Mouse (Mus musculus): ENCODE results near the gene Rfc2. TPM values are rescaled to one million over a fixed set of nuclear protein-coding genes. Genes with fewer than 3 reads are reported as not detected.

Gene Rfc2
- polyA plus RNA-seq, 1 experiment from 2014 or later, result 192 TPM

DNA sequence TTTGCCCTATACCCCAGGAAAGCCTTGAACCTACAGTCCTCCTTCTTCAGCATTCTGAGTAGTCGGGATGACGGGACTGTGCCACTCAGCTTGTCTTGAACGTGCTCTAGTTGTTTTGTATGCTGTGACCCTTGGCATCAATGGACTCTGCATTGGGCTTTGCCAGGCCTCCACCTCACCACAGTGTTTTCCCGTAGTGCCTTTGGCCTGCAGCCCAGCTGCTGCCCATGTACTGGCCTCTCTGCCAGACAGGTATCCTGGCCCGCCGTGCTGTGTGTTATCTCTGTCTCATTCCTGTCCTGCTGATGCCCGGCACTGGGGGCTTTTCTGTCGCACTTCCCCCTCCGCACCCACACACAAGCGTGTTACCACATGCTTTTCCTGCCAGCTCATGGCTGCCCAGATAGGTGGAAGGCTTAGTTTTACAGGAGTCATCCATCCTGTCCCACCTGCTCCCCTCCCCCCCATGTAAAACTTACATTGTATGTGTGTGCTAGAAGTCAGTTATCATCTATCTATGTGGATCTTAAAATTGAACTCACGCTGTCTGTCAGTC is 10.9 kb downstream of the Rfc2 start:
- H3K27ac ChIP-seq (ENCODE audit: low read depth, low read length), result no peak overlapping the region
- H3K36me3 ChIP-seq (ENCODE audit: control insufficient read depth, insufficient read depth, low read length), result peaks cover 18% of the 10 kb centered on the region
- no peaks in the 10 kb centered on the region for H3K9me3 ChIP-seq (ENCODE audit: control insufficient read depth, low read length)
- H3K4me3 ChIP-seq (ENCODE audit: low read length), result no peak overlapping the region
- WGBS, result 92% methylated on average over 11 of the region's 11 CpGs
- no peaks in the 10 kb centered on the region for H3K27me3 ChIP-seq (replicated peaks; ENCODE audit: control insufficient read depth, insufficient read depth, low read length)
- H3K4me2 ChIP-seq (ENCODE audit: low read length), result no peak overlapping the region
- ATAC-seq, result no peak
- H3K4me1 ChIP-seq (ENCODE audit: control insufficient read depth, insufficient read depth, low read depth, low read length), result no peaks in the 10 kb centered on the region
- no peak overlapping the region for H3K9ac ChIP-seq (ENCODE audit: low read depth, low read length)

DNA sequence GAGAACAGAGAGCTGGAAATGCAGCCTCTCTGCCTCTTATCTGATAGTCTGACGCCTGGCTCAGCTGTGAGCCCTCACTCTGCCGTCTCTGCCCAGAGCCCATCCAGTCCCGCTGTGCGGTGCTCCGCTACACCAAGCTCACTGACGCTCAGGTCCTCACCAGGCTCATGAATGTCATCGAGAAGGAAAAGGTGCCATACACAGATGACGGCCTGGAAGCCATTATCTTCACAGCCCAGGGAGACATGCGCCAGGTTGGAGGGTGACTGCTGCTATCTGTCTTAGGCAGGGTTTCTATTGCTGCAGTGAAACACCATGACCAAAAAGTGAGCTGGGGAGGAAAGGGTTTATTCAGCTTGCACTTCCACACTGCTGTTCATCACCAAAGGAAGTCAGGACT is 11.9 kb downstream of the Rfc2 start:
- 92% methylated on average over 9 of the region's 9 CpGs for WGBS
- ATAC-seq, result no peak
- no peaks in the 10 kb centered on the region for H3K27me3 ChIP-seq (replicated peaks; ENCODE audit: control insufficient read depth, insufficient read depth, low read length)
- H3K4me2 ChIP-seq (ENCODE audit: low read length), result no peak overlapping the region
- no peak overlapping the region for H3K4me3 ChIP-seq (ENCODE audit: low read length)
- no peaks in the 10 kb centered on the region for H3K4me1 ChIP-seq (ENCODE audit: control insufficient read depth, insufficient read depth, low read depth, low read length)
- no peak overlapping the region for H3K9ac ChIP-seq (ENCODE audit: low read depth, low read length)
- no peaks in the 10 kb centered on the region for H3K9me3 ChIP-seq (ENCODE audit: control insufficient read depth, low read length)
- peaks cover 21% of the 10 kb centered on the region for H3K36me3 ChIP-seq (ENCODE audit: control insufficient read depth, insufficient read depth, low read length)
- H3K27ac ChIP-seq (ENCODE audit: low read depth, low read length), result no peak overlapping the region

DNA sequence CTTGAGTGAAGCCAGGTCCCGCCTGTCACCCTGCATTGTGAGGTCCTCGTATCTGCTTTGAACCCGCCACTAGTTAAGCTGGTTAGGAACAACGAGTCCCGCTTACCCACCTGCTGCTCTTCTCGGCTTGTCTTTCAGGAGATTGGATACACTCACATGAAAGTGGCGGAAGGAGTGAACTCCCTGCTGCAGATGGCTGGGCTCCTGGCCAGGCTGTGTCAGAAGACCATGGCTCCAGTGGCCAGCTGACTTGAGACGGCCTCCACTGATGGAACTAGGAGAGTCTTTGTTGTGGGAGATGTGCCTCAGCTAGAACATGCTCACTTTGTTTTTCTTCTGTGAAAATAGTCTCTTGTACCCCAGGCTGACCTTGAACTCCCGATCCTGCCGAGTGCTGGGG is 16.5 kb downstream of the Rfc2 start:
- no peaks in the 10 kb centered on the region for H3K4me1 ChIP-seq (ENCODE audit: control insufficient read depth, insufficient read depth, low read depth, low read length)
- H3K27me3 ChIP-seq (replicated peaks; ENCODE audit: control insufficient read depth, insufficient read depth, low read length), result no peaks in the 10 kb centered on the region
- H3K9ac ChIP-seq (ENCODE audit: low read depth, low read length), result no peak overlapping the region
- no peak overlapping the region for H3K27ac ChIP-seq (ENCODE audit: low read depth, low read length)
- peaks cover 17% of the 10 kb centered on the region for H3K36me3 ChIP-seq (ENCODE audit: control insufficient read depth, insufficient read depth, low read length)
- H3K4me3 ChIP-seq (ENCODE audit: low read length), result no peak overlapping the region
- 72% methylated on average over 10 of the region's 10 CpGs for WGBS
- no peak for ATAC-seq
- no peak overlapping the region for H3K4me2 ChIP-seq (ENCODE audit: low read length)
- H3K9me3 ChIP-seq (ENCODE audit: control insufficient read depth, low read length), result no peaks in the 10 kb centered on the region

DNA sequence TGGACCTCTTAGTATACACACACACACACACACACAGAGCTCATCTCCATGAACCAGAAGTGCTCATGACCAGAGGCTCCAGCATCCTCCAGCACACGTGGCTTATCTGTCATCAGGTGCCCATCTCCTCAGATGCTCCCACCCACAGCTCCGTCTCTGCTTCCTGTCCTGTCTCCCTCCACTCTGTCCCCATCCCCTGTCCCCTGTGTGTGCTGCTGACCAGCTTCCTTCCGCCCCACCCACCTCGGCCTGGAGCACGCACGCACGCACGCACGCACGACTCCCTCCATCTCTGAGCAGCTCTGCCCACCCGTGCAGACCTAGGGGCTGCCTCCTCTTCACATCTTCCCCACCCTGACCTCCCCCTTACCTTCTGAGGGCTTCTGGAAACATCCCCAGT is 23.2 kb downstream of the Rfc2 start:
- no peak overlapping the region for H3K27ac ChIP-seq (ENCODE audit: low read depth, low read length)
- WGBS, result 89% methylated on average over 11 of the region's 11 CpGs
- no peaks in the 10 kb centered on the region for H3K36me3 ChIP-seq (ENCODE audit: control insufficient read depth, insufficient read depth, low read length)
- ATAC-seq, result no peak
- H3K4me3 ChIP-seq (ENCODE audit: low read length), result no peak overlapping the region
- H3K9ac ChIP-seq (ENCODE audit: low read depth, low read length), result no peak overlapping the region
- no peaks in the 10 kb centered on the region for H3K27me3 ChIP-seq (replicated peaks; ENCODE audit: control insufficient read depth, insufficient read depth, low read length)
- no peaks in the 10 kb centered on the region for H3K9me3 ChIP-seq (ENCODE audit: control insufficient read depth, low read length)
- no peak overlapping the region for H3K4me2 ChIP-seq (ENCODE audit: low read length)
- H3K4me1 ChIP-seq (ENCODE audit: control insufficient read depth, insufficient read depth, low read depth, low read length), result no peaks in the 10 kb centered on the region

DNA sequence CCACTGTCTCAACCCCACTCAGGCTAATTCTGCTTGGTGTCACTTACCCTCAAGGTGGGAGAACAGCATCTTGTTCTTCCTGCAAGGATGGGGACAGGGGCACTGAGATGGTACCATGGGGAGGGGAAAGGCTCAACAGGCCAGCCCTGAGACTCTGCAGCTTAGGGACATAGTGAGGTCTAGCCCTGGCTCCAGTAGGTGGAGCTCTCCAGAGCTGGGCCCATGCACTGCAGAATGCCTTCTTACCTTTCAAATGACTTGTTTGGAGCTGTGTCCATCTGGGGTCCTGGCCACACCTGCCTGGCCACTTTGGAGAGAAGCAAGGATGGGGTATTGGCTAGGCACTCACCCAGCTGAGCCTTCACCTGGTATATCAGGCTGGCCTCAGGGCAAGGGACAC is 25.1 kb downstream of the Rfc2 start:
- no peaks in the 10 kb centered on the region for H3K36me3 ChIP-seq (ENCODE audit: control insufficient read depth, insufficient read depth, low read length)
- no peaks in the 10 kb centered on the region for H3K27me3 ChIP-seq (replicated peaks; ENCODE audit: control insufficient read depth, insufficient read depth, low read length)
- ATAC-seq, result no peak
- no peaks in the 10 kb centered on the region for H3K9me3 ChIP-seq (ENCODE audit: control insufficient read depth, low read length)
- no peak overlapping the region for H3K27ac ChIP-seq (ENCODE audit: low read depth, low read length)
- no peak overlapping the region for H3K4me2 ChIP-seq (ENCODE audit: low read length)
- no peak overlapping the region for H3K4me3 ChIP-seq (ENCODE audit: low read length)
- H3K4me1 ChIP-seq (ENCODE audit: control insufficient read depth, insufficient read depth, low read depth, low read length), result no peaks in the 10 kb centered on the region
- H3K9ac ChIP-seq (ENCODE audit: low read depth, low read length), result no peak overlapping the region

DNA sequence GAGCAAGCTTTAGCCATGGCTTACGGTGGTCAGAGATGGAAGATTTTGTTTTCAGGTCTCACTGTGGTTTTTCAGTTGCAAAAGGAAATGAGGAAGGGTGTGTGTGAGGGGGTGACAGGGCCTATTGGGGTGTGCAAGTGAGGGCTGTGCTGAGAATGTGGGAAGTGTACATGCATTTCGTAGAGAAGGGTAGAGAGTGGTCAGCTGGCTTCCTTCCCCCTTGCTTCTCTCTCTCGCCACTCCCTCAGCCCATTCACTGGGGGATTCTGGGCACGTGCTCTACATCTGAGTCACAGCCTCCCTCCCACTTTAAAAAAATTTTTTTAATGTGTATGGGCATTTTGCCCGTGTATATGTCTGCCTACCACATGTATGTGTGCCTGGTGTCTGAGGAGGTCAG is 26.0 kb downstream of the Rfc2 start:
- ATAC-seq, result no peak
- no peak overlapping the region for H3K9ac ChIP-seq (ENCODE audit: low read depth, low read length)
- H3K4me2 ChIP-seq (ENCODE audit: low read length), result no peak overlapping the region
- H3K4me3 ChIP-seq (ENCODE audit: low read length), result no peak overlapping the region
- no peaks in the 10 kb centered on the region for H3K27me3 ChIP-seq (replicated peaks; ENCODE audit: control insufficient read depth, insufficient read depth, low read length)
- H3K4me1 ChIP-seq (ENCODE audit: control insufficient read depth, insufficient read depth, low read depth, low read length), result no peaks in the 10 kb centered on the region
- no peaks in the 10 kb centered on the region for H3K36me3 ChIP-seq (ENCODE audit: control insufficient read depth, insufficient read depth, low read length)
- WGBS, result 60% methylated on average over 5 of the region's 5 CpGs
- no peaks in the 10 kb centered on the region for H3K9me3 ChIP-seq (ENCODE audit: control insufficient read depth, low read length)
- H3K27ac ChIP-seq (ENCODE audit: low read depth, low read length), result no peak overlapping the region

DNA sequence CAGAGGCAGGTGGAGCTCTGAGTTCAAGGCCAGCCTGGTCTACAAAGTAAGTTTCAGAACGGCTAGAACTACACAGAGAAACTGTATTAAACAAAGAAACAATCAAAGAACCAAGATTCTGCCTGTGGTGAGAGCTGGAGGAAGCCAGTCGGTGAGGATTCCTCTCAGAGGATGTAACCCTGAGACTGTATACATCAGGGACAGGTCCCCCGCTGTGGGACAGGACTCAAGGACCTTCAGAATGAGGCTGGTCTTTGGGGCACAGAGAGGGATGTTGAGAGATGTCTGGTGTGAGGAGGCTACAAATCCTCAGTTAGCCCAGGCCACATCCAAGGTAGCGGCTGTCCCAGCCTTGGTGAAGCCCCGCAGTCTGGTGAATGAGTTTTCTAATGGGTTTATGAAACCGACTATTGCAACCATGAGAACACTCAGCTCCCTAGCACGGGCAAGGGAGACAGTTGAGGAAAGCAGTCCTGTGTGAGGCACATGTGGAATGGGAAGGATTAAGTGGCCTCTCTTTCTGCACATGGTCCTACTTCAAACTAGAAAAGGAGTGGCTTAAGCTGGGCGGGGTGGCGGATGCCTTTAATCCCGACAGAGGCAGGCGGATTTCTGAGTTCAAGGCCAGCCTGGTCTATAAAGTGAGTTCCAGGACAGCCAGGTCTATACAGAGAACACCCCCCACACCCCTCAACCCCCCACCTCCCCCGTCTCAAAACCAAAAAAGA is 28.9 kb downstream of the Rfc2 start:
- WGBS, result 80% methylated on average over 12 of the region's 12 CpGs

DNA sequence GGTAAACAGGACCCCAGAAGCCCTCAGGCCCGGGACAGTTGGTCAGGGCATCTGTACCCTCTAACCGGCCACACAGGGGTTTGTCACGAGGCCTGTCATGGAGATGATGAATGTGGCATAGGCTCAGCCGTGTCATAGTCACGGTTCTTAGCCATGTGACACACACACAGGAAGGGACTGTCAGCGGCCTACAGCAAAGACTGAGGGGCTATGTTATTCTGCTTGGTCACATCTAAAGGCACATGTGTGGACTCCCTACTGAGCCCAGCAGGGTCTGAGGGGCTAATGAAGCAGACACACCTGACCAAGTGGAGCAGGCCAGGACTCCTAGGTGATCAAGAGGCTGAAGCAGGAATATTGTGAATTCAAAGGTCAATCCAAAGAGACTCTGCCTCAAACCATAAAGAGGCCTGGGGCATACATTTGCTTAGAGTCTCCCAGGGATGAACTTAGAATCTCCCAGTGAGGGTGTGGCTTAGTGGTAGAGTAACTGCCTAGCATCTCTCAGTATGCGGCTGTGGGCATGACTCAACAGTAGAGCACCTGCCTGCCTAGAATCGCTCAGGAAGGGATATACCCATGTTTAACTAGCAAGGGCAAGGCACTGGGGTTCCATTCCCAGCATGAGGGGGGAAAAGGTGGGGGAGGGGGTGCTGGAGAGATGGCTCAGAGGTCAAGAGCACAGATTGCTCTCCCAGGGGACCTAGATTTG is 30.8 kb downstream of the Rfc2 start:
- no peaks in the 10 kb centered on the region for H3K27me3 ChIP-seq (replicated peaks; ENCODE audit: control insufficient read depth, insufficient read depth, low read length)
- no peak overlapping the region for H3K4me2 ChIP-seq (ENCODE audit: low read length)
- no peak for ATAC-seq
- H3K4me1 ChIP-seq (ENCODE audit: control insufficient read depth, insufficient read depth, low read depth, low read length), result no peaks in the 10 kb centered on the region
- no peaks in the 10 kb centered on the region for H3K36me3 ChIP-seq (ENCODE audit: control insufficient read depth, insufficient read depth, low read length)
- no peak overlapping the region for H3K4me3 ChIP-seq (ENCODE audit: low read length)
- H3K9ac ChIP-seq (ENCODE audit: low read depth, low read length), result no peak overlapping the region
- H3K9me3 ChIP-seq (ENCODE audit: control insufficient read depth, low read length), result no peaks in the 10 kb centered on the region
- WGBS, result 54% methylated on average over 8 of the region's 8 CpGs
- H3K27ac ChIP-seq (ENCODE audit: low read depth, low read length), result no peak overlapping the region

More for the DNA sequence above, 28.9 kb downstream of the Rfc2 start:
- Histone ChIP-seq H3K4me3 (ENCODE audit: low read length) (no peak overlapping the region), H3K4me2 (ENCODE audit: low read length) (no peak overlapping the region), H3K27ac (ENCODE audit: low read depth, low read length) (no peak overlapping the region), H3K9ac (ENCODE audit: low read depth, low read length) (no peak overlapping the region), H3K4me1 (ENCODE audit: control insufficient read depth, insufficient read depth, low read depth, low read length) (no peaks in the 10 kb centered on the region), H3K36me3 (ENCODE audit: control insufficient read depth, insufficient read depth, low read length) (no peaks in the 10 kb centered on the region), H3K27me3 (replicated peaks; ENCODE audit: control insufficient read depth, insufficient read depth, low read length) (no peaks in the 10 kb centered on the region), H3K9me3 (ENCODE audit: control insufficient read depth, low read length) (no peaks in the 10 kb centered on the region)
- ATAC-seq, result no peak

DNA sequence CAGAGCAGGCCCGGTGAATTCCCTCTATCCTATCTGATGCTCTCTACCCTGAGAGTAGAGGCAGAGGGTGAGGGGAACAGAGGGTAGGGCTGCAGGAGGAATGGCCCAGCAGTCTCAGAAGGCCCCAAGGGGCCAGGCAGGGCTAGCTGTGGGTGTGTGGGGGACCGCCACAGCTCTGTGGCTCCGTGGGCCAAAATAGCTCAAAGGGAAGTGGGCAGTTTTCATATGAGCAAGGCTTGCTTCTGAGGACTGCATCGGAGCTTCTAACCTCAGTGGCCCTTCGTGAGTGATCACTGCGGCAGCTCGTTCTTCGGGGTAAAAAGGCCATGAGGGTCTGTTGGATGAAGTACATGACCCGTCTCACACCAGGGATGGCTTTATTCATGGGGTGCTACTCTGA is 32.6 kb downstream of the Rfc2 start:
- Histone ChIP-seq H3K27me3 (replicated peaks; ENCODE audit: control insufficient read depth, insufficient read depth, low read length) (no peaks in the 10 kb centered on the region), H3K4me1 (ENCODE audit: control insufficient read depth, insufficient read depth, low read depth, low read length) (no peaks in the 10 kb centered on the region), H3K9me3 (ENCODE audit: control insufficient read depth, low read length) (no peaks in the 10 kb centered on the region), H3K4me2 (ENCODE audit: low read length) (no peak overlapping the region), H3K27ac (ENCODE audit: low read depth, low read length) (no peak overlapping the region), H3K9ac (ENCODE audit: low read depth, low read length) (no peak overlapping the region), H3K36me3 (ENCODE audit: control insufficient read depth, insufficient read depth, low read length) (peaks cover 10% of the 10 kb centered on the region), H3K4me3 (ENCODE audit: low read length) (no peak overlapping the region)
- no peak for ATAC-seq
- WGBS, result 92% methylated on average over 9 of the region's 9 CpGs
